Mouse (Mus musculus): ENCODE data around the gene Trpc7. TPM values are rescaled to one million over a fixed set of nuclear protein-coding genes. Genes with fewer than 3 reads are reported as not detected.

The Trpc7 gene
- polyA plus RNA-seq, 1 experiment from 2014 or later, result 3.6 TPM

DNA sequence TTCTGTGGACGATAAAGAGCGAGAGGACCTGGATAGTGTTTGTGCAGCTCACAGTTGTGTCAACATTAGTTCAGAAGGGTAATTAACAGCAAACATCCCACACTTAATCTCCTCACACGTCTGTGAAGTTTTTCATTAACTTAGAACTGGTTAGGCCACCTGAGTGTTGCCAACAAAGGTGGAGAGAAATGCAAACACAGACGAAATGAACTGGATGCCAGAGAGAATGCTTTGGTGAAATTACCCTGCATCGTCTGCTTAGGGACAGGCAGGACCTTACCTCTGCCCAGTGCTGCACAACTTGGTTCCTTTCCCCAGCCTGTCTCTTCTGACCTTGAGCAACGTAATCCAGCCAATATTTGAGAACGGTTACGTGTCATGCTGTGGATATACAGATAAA, 148.2 kb downstream of the Trpc7 start:
- no peaks in the 10 kb centered on the region for H3K36me3 ChIP-seq (replicated peaks; ENCODE audit: control insufficient read depth, insufficient read depth)
- 84% methylated on average over 8 of the region's 8 CpGs for WGBS
- DNase-seq (ENCODE audit: low spot score) (no peak), ATAC-seq (ENCODE audit: low FRiP score) (no peak)
- H3K9ac ChIP-seq, result no peak overlapping the region
- no peak overlapping the region for H3K27ac ChIP-seq
- H3K4me2 ChIP-seq (replicated peaks), result no peak overlapping the region
- peaks cover 6% of the 10 kb centered on the region; the same call in 1 of the 2 replicates for H3K4me1 ChIP-seq (replicated peaks; ENCODE audit: control insufficient read depth, insufficient read depth, low read length)
- H3K4me3 ChIP-seq (replicated peaks; ENCODE audit: low read length), result no peak overlapping the region
- peaks cover 25% of the 10 kb centered on the region for H3K27me3 ChIP-seq (ENCODE audit: control insufficient read depth, insufficient read depth, low read length)
- H3K9me3 ChIP-seq (ENCODE audit: control insufficient read depth, low read length), result no peaks in the 10 kb centered on the region

DNA sequence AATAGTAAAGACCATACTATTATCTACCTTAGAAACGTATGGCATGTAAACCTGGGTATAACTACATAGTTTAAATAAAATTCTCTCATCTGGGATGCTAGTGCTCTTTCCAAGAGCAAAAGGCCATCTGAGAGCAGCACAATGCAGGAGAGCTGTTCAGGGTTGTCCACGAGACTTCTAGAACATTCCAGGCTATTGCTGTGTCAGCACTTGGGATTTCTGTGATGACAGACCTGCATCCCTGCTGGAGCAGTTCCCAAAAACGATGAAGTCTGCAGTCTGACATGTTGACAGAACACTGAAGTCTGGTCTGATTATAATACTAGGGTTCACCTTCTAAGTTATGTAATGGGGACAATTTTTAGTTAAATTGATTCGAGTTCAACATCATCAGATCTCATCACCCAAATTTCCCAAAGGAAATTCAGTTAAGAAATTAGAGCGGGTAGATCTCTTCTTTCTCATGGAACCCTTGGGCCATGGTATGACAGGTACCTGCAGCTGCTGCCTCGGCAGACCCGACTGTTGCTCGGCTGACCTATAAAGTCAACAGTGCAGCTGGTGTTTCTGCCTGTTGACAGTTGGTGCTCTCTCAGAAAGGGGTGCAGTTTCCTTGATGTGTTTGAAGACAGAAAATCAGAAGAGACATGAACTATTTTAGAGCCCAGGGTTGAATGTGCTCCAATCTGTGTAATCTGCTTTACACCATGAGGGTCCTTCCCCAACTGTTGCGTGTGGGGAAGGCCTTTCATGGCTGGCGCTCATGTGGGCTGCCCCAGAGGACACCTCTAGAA, 148.9 kb downstream of the Trpc7 start:
- 85% methylated on average over 10 of the region's 10 CpGs for WGBS
- Histone ChIP-seq H3K36me3 (replicated peaks; ENCODE audit: control insufficient read depth, insufficient read depth) (no peaks in the 10 kb centered on the region), H3K27ac (no peak overlapping the region), H3K4me2 (replicated peaks) (no peak overlapping the region), H3K4me3 (replicated peaks; ENCODE audit: low read length) (no peak overlapping the region), H3K9me3 (ENCODE audit: control insufficient read depth, low read length) (no peaks in the 10 kb centered on the region), H3K4me1 (replicated peaks; ENCODE audit: control insufficient read depth, insufficient read depth, low read length) (no peaks in the 10 kb centered on the region), H3K27me3 (ENCODE audit: control insufficient read depth, insufficient read depth, low read length) (peaks cover 19% of the 10 kb centered on the region), H3K9ac (no peak overlapping the region)
- DNase-seq (ENCODE audit: low spot score) (no peak), ATAC-seq (ENCODE audit: low FRiP score) (no peak)

DNA sequence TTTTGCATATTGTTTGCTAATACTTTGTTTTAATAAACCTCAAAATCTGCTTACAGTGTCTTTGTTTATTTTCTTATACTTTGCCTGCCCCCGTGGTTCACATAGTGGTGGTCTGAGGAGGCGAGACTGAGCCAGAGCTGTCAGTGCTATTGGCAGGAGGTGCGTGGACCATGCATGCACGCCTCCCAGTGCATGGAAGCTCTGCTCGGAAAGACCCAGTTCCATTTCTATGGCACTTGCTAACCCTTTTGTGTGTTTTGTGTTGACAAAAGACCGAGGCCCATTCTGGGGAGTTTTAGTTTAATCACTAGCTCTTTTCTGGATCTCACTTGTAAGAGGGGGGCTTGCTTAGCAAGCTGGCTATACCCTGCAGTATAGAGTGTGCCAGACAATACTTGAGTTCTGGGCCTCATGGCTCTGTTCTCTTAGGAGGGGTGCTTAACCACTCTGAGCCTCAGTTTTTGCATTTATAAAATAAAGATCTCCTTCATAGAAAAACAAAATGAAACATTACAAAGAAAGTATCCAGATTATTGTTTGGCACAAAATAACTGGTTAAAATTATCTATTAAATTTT, 153.4 kb downstream of the Trpc7 start:
- Histone ChIP-seq H3K27ac (no peak overlapping the region), H3K4me3 (replicated peaks; ENCODE audit: low read length) (no peak overlapping the region), H3K9ac (no peak overlapping the region), H3K9me3 (ENCODE audit: control insufficient read depth, low read length) (no peaks in the 10 kb centered on the region), H3K4me1 (replicated peaks; ENCODE audit: control insufficient read depth, insufficient read depth, low read length) (no peaks in the 10 kb centered on the region), H3K36me3 (replicated peaks; ENCODE audit: control insufficient read depth, insufficient read depth) (peaks cover 34% of the 10 kb centered on the region), H3K27me3 (ENCODE audit: control insufficient read depth, insufficient read depth, low read length) (no peaks in the 10 kb centered on the region), H3K4me2 (replicated peaks) (no peak overlapping the region)
- DNase-seq (ENCODE audit: low spot score) (no peak), ATAC-seq (ENCODE audit: low FRiP score) (no peak)
- WGBS, result 56% methylated on average over 6 of the region's 6 CpGs

DNA sequence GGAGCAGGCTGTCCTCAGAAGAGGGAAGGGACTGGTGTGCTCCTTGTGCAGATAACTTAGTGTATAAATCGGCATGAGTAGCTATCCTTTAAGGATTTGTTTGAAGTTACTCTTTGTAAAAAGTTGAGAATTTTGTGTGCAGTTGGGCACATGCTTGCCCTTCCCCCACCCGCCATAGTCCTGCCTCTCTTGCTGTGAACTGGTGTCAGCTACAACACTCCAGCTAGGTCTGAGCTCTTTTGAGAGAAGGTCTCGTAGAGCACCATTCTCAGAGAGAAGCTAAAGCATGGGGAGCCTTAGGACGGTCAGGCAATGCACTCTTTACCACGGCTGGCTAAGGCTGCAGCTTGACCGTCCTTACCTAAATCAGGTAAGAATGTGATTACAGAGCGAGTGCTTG, 154.1 kb downstream of the Trpc7 start:
- no peak for ATAC-seq (ENCODE audit: low FRiP score)
- no peak overlapping the region for H3K27ac ChIP-seq
- 91% methylated on average over 7 of the region's 7 CpGs for WGBS

DNA sequence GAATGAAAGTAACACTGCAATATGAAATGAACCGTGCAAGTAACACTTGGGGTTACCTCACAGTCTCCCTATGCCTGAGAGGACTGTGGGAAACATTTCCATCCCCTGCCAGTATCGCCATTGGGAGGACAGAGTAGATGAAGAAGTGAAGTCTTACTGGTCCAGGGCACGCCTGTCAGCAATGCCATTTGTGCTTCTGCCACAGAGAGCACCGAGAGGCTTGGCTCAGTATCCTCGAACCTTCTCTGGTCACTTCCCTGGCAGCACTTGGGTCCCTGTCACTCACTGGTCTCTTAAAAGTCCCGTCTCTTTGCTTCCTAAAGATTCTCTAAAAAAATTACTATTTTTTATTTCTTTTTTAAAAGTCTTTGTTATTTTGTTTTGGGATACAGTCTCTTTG, 155.3 kb downstream of the Trpc7 start:
- ATAC-seq (ENCODE audit: low FRiP score) (no peak), DNase-seq (ENCODE audit: low spot score) (no peak)
- 89% methylated on average over 6 of the region's 6 CpGs for WGBS
- no peaks in the 10 kb centered on the region for H3K27me3 ChIP-seq (ENCODE audit: control insufficient read depth, insufficient read depth, low read length)
- H3K36me3 ChIP-seq (replicated peaks; ENCODE audit: control insufficient read depth, insufficient read depth), result peaks cover 52% of the 10 kb centered on the region
- H3K9me3 ChIP-seq (ENCODE audit: control insufficient read depth, low read length), result no peaks in the 10 kb centered on the region
- H3K9ac ChIP-seq, result no peak overlapping the region
- H3K4me1 ChIP-seq (replicated peaks; ENCODE audit: control insufficient read depth, insufficient read depth, low read length), result no peaks in the 10 kb centered on the region
- H3K27ac ChIP-seq, result no peak overlapping the region
- no peak overlapping the region for H3K4me2 ChIP-seq (replicated peaks)
- H3K4me3 ChIP-seq (replicated peaks; ENCODE audit: low read length), result no peak overlapping the region

More for the DNA sequence above, 154.1 kb downstream of the Trpc7 start:
- no peak for DNase-seq (ENCODE audit: low spot score)
- Histone ChIP-seq H3K4me1 (replicated peaks; ENCODE audit: control insufficient read depth, insufficient read depth, low read length) (no peaks in the 10 kb centered on the region), H3K4me2 (replicated peaks) (no peak overlapping the region), H3K4me3 (replicated peaks; ENCODE audit: low read length) (no peak overlapping the region), H3K36me3 (replicated peaks; ENCODE audit: control insufficient read depth, insufficient read depth) (peaks cover 41% of the 10 kb centered on the region), H3K9me3 (ENCODE audit: control insufficient read depth, low read length) (no peaks in the 10 kb centered on the region), H3K27me3 (ENCODE audit: control insufficient read depth, insufficient read depth, low read length) (no peaks in the 10 kb centered on the region), H3K9ac (no peak overlapping the region)

DNA sequence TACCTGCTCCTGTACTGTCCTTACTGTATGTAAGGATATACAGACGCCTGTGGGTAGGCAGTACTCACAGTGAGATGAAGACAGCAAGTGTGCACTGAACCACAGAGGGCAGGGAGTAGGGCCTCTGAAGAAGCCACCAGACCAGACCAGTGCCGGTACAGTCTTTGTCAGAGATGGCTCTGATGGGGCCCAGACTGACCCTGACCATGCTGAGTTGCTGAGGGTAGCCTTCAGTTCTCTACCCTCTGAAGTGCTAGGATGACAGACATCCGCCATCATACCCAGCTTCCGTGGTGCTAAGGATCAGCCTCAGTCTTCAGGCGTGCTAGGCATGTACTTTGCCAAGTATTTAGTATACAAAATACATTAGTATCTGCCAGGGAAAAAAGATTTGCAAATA, 156.2 kb downstream of the Trpc7 start:
- no peaks in the 10 kb centered on the region for H3K9me3 ChIP-seq (ENCODE audit: control insufficient read depth, low read length)
- no peaks in the 10 kb centered on the region for H3K4me1 ChIP-seq (replicated peaks; ENCODE audit: control insufficient read depth, insufficient read depth, low read length)
- peaks cover 60% of the 10 kb centered on the region for H3K36me3 ChIP-seq (replicated peaks; ENCODE audit: control insufficient read depth, insufficient read depth)
- H3K4me3 ChIP-seq (replicated peaks; ENCODE audit: low read length), result no peak overlapping the region
- H3K27ac ChIP-seq, result no peak overlapping the region
- WGBS, result 96% methylated on average over 5 of the region's 5 CpGs
- no peak for DNase-seq (ENCODE audit: low spot score)
- no peaks in the 10 kb centered on the region for H3K27me3 ChIP-seq (ENCODE audit: control insufficient read depth, insufficient read depth, low read length)
- ATAC-seq (ENCODE audit: low FRiP score), result no peak
- H3K9ac ChIP-seq, result no peak overlapping the region
- H3K4me2 ChIP-seq (replicated peaks), result no peak overlapping the region

DNA sequence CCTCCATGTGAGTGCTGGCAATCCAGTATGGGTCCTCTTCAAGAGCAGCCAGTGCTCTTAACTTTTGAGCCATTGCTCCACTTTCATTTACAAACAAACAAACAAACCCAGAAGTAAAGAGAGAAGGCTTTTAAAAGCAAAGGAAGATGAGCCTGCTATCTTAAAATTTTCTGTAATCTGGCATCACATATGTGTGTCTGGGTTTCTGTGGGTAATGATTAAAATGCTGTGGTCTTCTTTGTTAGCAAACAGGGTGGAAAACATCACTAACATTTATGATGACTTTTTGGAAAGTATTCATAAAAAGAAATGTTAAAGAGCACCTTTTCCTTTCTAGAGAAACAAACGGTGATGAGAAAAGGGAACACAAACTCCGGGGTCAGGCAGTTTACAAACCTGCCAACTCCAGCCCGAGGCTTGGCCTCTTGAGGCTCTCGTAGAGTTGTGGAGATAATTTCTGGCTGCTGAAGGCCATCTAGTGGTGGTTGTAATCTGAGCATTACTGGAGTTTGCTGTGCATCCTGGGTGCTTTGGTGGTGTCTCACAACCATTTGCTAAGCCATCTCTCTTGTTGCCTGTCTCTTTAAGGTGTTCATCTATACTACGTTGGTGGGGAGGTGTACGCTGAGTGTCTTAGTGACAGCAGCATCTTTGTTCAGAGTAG, 160.4 kb downstream of the Trpc7 start:
- H3K27me3 ChIP-seq (ENCODE audit: control insufficient read depth, insufficient read depth, low read length), result no peaks in the 10 kb centered on the region
- H3K36me3 ChIP-seq (replicated peaks; ENCODE audit: control insufficient read depth, insufficient read depth), result peaks cover 94% of the 10 kb centered on the region
- H3K9me3 ChIP-seq (ENCODE audit: control insufficient read depth, low read length), result no peaks in the 10 kb centered on the region
- DNase-seq (ENCODE audit: low spot score) (peak; percentile 49), ATAC-seq (ENCODE audit: low FRiP score) (no peak)
- no peak overlapping the region for H3K27ac ChIP-seq
- WGBS, result 68% methylated on average over 6 of the region's 6 CpGs
- no peak overlapping the region for H3K9ac ChIP-seq
- no peak overlapping the region for H3K4me3 ChIP-seq (replicated peaks; ENCODE audit: low read length)
- H3K4me2 ChIP-seq (replicated peaks), result no peak overlapping the region
- H3K4me1 ChIP-seq (replicated peaks; ENCODE audit: control insufficient read depth, insufficient read depth, low read length), result no peaks in the 10 kb centered on the region

DNA sequence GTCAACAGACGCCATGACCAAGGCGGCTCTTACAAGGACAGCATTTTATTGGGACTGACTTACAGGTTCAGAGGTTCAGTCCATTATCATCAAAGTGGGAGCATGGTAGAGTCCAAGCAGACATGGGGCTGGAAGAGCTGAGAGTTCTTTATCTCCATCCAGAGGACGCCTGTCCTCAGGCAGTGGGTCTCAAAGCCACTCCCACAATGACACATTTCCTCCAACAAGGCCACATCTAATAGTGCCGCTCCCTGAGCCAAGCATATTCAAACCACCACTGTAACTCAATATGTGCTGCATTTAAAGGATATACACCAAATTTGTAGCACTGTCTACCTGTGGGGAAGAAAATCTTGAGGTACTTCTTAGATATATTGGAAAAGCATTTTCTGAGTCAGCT, 161.2 kb downstream of the Trpc7 start:
- no peak overlapping the region for H3K27ac ChIP-seq
- WGBS, result 90% methylated on average over 4 of the region's 4 CpGs
- ATAC-seq (ENCODE audit: low FRiP score), result no peak
- H3K36me3 ChIP-seq (replicated peaks; ENCODE audit: control insufficient read depth, insufficient read depth), result peaks cover 95% of the 10 kb centered on the region
- no peaks in the 10 kb centered on the region for H3K27me3 ChIP-seq (ENCODE audit: control insufficient read depth, insufficient read depth, low read length)
- no peak for DNase-seq (ENCODE audit: low spot score)
- no peak overlapping the region for H3K9ac ChIP-seq
- H3K4me1 ChIP-seq (replicated peaks; ENCODE audit: control insufficient read depth, insufficient read depth, low read length), result no peaks in the 10 kb centered on the region
- H3K4me3 ChIP-seq (replicated peaks; ENCODE audit: low read length), result no peak overlapping the region
- H3K9me3 ChIP-seq (ENCODE audit: control insufficient read depth, low read length), result no peaks in the 10 kb centered on the region
- H3K4me2 ChIP-seq (replicated peaks), result no peak overlapping the region

DNA sequence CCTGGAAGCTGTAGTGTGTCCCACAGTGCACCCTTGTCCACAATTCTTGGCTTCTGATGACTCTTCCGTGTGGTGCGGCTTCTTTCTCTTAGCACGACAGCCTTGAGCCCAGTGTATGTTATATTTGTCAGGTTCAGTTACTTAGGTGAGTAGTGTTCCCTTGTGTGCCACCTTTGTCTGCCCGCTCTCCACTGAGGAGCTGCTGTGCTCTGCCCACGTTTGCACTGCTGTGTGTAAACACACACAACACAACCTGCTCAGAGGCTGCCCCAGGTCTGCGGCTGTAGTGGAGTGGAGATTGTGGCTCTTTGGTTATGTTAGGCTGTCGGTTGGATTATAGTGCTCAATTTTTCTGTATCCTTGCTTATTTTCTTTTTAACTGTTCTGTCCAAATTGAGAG, 166.7 kb downstream of the Trpc7 start:
- Histone ChIP-seq H3K36me3 (replicated peaks; ENCODE audit: control insufficient read depth, insufficient read depth) (peaks cover 95% of the 10 kb centered on the region), H3K27ac (no peak overlapping the region), H3K4me2 (replicated peaks) (no peak overlapping the region), H3K27me3 (ENCODE audit: control insufficient read depth, insufficient read depth, low read length) (no peaks in the 10 kb centered on the region), H3K9ac (no peak overlapping the region), H3K4me1 (replicated peaks; ENCODE audit: control insufficient read depth, insufficient read depth, low read length) (no peaks in the 10 kb centered on the region), H3K9me3 (ENCODE audit: control insufficient read depth, low read length) (no peaks in the 10 kb centered on the region), H3K4me3 (replicated peaks; ENCODE audit: low read length) (no peak overlapping the region)
- no peak for DNase-seq (ENCODE audit: low spot score)
- no peak for ATAC-seq (ENCODE audit: low FRiP score)
- 97% methylated on average over 7 of the region's 7 CpGs for WGBS
